Mouse (Mus musculus) T-cell, adult 2 months (primary cell): ENCODE measurements around the gene Tbc1d24.

Experiments
- DNase-seq: peaks from one replicate; pipeline ENCODE4 v3.0.0; 2022; ENCODE audit warnings: low spot score

Tbc1d24 gene

GRCm38 (mm10) chr17:24209916-24210240 lies 4.5 kb upstream of the Tbc1d24 start:
- no peak for DNase-seq

GRCm38 (mm10) chr17:24209043-24209915 lies 3.9 kb upstream of the Tbc1d24 start, which contains the start of gene Ntn3:
Gene Ntn3 (minus strand): TSS chr17:24209531.
- no peak for DNase-seq

GRCm38 (mm10) chr17:24208641-24209042 lies 3.3 kb upstream of the Tbc1d24 start:
- DNase-seq: no peak

DNA sequence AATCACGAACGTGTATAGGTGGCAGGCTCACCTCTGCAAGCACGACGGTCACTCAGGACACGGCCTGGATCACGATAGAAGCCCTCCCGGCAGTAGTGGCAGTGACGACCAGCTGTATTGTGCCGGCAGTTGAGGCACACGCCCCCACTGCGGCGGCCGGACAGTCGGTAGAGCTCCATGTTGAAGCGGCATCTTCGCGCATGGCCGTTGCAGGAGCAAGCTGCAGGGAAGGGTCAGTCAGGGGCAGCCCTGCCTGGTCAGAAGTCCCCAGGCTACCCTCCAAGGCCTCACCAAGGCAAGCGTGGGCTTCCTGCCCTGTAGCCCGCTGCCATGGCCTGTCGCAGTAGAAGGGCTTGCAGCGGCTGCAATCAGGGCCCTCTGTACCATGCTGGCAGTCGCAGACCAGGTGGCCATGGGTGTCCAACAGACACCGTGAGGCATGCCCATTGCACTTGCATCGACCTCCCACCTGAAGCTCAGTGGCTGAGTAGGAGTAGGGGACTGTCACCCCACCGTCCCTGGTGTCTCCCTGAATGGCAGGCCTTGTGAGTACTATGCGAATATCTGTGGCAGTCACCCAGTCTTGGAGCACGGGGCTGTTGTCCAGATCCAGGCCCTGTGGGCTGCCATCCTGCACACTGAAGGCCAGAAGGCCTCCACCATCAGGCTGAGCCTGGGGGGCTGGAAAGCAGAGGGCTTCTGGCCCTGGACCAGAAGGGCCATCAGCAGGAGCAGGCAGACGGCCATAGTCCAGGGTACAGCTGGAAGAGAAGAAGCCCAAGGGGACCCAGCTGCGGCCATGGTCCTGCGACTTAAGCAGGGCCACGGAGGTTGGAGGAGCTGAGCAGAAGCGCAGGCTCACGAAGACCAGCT lies 2.6 kb upstream of the Tbc1d24 start:
- DNase-seq: no peak

- peak; percentile 41 for DNase-seq
These were observed 1.3 kb upstream of the Tbc1d24 start for GRCm38 (mm10) chr17:24206451-24207351.

GRCm38 (mm10) chr17:24205908-24206361 lies 573 bp upstream of the Tbc1d24 start:
- DNase-seq: no peak

GRCm38 (mm10) chr17:24204846-24205245 lies 516 bp downstream of the Tbc1d24 start:
- DNase-seq: no peak

DNA sequence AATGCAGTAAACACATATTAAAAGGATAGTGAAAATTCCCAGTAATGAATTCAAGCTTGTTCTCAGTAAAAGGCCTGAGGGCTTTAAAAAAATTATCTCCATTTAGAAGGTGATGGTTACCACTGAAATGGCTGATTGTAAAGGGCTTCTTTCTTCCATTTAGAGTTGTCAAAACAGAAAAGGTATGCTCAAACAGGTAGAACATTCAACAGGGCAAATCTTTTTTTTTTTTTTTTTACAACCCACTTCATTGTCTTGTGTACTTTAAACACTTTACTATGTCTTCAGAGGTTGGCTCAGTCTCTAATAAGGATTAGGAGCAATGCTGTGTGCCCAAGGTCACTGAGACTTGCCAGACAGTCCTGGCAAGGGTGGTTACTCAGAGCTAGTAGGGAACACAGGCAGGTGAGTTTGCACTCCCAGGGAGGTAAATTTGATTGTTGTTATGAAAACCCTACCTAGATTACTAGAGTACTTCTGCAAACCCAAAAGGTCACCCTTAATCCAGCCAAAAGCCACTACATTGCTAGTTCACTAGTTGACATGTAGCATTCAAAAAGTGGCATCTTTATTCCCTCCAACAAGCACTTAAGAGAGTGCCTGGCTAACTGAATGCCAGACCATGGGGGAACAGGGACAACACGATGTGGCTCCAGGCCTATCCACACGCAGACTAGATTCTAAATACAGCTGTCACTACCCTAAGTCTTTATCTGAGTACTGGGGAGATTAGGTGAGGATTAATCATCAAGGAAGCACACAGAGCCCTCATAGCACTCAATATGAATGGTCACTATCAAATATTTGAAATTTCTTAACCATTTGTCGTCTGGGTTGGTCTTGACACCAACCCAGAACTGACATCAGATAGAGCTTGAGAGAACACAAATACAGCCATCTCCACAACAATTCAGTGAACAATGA lies 1.5 kb downstream of the Tbc1d24 start:
- DNase-seq: no peak

GRCm38 (mm10) chr17:24203068-24203467 lies 2.3 kb downstream of the Tbc1d24 start:
- DNase-seq: no peak

GRCm38 (mm10) chr17:24201092-24201491 lies 4.3 kb downstream of the Tbc1d24 start:
- DNase-seq: no peak

GRCm38 (mm10) chr17:24199741-24200140 lies 5.6 kb downstream of the Tbc1d24 start:
- DNase-seq: no peak

DNA sequence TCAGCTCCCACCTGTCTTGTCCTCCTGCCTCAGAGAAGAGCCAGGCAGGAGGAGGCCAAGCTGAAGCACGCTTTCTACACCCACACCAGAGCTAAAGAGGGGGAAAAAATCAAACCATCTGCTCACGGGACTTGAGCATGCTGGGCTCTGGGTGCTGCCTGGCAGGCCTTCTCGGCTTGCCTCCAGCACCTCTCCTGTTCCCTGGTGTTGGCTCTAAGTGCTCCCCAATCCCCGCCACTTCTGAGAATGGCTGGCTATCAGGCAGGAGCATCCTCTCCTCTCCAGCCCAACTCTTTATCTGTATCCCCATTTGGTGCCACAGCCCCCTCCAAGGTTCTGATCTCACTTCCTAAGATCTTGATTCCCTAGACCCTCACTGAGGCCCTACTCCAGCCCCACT lies 6.1 kb downstream of the Tbc1d24 start:
- DNase-seq: no peak

DNA sequence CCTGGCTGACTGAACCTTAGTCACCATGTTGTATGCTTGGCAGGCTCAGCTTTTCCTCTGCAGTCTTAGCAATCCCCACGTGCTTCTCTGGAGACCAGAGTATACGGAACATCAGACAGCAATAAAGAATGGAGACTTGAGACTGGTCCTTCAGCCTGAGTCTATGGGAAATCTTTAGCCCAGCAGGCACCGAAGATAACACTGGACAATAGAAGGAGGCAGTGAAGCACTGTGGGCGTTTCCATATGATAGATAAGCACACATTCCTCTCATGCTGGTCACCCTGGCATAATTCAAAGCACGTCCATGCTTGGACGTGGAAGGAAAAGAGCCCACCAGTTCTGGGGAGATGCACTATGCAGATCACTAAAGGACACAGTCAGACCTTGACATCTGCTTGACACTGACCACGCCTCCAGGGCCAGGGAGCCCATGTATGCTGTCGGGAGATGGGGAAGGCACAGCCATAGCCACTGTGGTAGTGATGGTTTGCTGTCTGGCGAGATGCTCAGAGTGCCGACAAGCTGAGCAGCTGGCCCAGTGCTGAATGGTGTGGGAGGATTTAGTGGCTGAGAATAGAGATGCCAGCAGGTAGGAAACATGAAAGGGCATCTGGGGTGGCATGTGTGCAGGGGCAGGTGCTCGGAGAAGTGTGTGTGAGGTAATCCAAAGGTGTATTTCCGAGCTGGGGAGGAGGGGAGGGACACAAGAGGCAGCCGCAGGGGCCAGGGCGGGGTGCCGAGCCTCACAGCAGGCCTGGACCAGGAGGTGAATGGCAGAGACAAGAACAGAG lies 8.1 kb downstream of the Tbc1d24 start:
- DNase-seq: no peak

DNA sequence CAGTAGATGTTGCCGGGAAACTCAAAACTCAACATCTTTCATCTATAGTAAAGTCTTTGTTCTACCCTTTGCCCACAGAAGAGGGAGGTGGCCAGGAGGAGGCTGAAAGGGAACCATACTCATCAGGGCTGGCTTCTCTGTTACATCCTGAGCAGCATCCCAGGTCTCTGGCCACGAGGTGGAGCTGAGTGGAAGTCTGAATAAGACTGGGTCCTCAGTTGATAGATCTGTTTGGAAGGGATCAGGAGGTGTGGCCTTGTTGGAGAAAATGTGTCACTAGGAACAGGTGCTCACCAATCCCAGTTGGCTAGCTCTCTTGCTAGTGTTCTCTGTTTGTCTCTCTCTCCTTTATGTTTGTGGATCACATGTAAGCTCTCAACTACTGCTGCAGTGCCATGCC lies 10.0 kb downstream of the Tbc1d24 start:
- no peak for DNase-seq

GRCm38 (mm10) chr17:24193769-24194168 lies 11.6 kb downstream of the Tbc1d24 start:
- DNase-seq: no peak

- no peak for DNase-seq
These were observed 12.1 kb downstream of the Tbc1d24 start for GRCm38 (mm10) chr17:24193268-24193667.

- DNase-seq: no peak
These were observed 12.5 kb downstream of the Tbc1d24 start for GRCm38 (mm10) chr17:24192848-24193247.

DNA sequence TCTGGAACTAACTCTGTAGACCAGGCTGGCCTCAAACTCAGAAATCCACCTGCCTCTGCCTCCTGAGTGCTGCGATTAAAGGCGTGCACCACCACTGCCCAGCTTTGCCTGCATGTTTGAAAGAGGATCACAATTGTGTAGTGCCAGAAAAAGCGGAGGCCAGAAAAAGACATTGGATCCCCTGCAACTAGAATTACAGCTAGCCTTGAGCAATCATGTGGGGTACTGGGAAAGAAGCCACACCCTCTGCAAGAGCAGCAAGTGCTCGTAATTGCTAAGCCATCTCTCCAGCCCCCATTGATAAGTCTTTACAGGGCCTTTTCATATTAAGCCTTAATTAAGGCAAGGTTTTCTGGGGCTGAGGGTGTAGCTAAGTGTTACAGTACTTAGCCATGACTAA lies 13.9 kb downstream of the Tbc1d24 start:
- DNase-seq: no peak

DNA sequence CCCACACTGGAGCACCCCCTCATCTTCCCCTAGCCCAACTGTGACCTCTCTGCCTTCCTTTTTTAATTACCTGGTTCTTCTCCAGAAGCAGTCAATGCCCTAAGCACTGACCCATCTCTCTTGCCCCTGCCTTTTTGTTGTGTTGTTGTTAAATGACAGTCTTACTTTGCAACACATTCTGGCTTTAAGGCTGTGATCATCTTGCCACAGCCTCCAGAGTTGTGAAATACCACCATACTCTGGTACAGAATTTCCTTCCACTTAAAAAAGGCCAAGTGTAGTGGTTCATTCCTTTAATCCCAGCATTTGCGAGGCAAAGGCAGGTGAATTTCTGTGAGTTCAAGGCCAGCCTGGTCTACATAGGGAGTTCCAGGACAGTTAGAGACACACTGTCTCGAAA lies 14.4 kb downstream of the Tbc1d24 start:
- DNase-seq: no peak

DNA sequence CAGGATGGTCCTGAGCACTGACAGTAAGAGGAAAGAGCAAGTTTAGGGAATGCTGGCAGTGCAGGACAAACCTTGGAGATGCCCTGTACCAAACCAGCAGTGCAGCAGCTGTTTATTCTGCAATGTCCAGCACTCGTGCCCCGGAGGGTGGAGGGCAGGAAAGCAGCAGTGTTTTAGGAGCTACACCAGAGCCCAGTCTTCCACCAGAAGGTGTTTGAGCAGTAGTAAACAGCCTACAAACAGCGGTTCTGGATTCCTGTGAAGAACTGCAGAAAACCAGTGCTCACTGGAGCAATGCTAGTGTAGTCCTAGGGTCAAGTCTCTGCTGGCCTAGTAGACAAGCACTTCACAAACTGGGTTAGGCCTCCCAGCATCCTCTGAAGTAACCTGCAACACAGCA lies 31.1 kb downstream of the Tbc1d24 start:
- no peak for DNase-seq
